Mouse (Mus musculus): Measurements from ENCODE around the gene Amph. TPM values are rescaled to one million over a fixed set of nuclear protein-coding genes. Genes with fewer than 3 reads are reported as not detected.

The Amph gene
- polyA plus RNA-seq (2012; rRNA removed; ENCODE audit: low replicate concordance): 0.44 and 0.95 TPM in 2 replicates

GRCm38 (mm10) chr13:18948171-18949028 is at the start of gene Amph:
Gene Amph, plus strand, starts transcription at chr13:18948205.

Other genes starting within 250 kb of the Amph start
- gene Vps41, start 230.9 kb upstream of the Amph start, polyA plus RNA-seq (2012; rRNA removed; ENCODE audit: low replicate concordance): 12.2 and 22.8 TPM in 2 replicates

Data from mammary gland, adult 2 months (tissue).